Mouse (Mus musculus): ENCODE data around the gene Stx5a. TPM values are rescaled to one million over a fixed set of nuclear protein-coding genes. Genes with fewer than 3 reads are reported as not detected.
"Not testable (repeated sequence)": the region's sequence is repeated elsewhere in the genome, so short reads cannot be mapped to it uniquely, and the experiment has no call there.

Gene Stx5a
- total RNA-seq, 2 experiments from 2014 or later = 69.5 to 78.4 TPM

GRCm38 (mm10) chr19:8711506-8711905, 29.7 kb upstream of the Stx5a start:
- TF ChIP-seq CTCF (conservative IDR thresholded peaks at IDR 0.05) = no peak
- H3K4me3 ChIP-seq = peak overlapping the region; percentile 91
- no peak for DNase-seq (ENCODE audit: low spot score in 2 of 2)
- H3K27ac ChIP-seq = peak overlapping the region; percentile 92

- DNase-seq (ENCODE audit: low spot score in 2 of 2) = no peak
- peak overlapping the region; percentile 92 for H3K27ac ChIP-seq
- TF ChIP-seq CTCF (conservative IDR thresholded peaks at IDR 0.05) = no peak
- peak overlapping the region; percentile 91 for H3K4me3 ChIP-seq
Observed at GRCm38 (mm10) chr19:8711949-8712869, 29.0 kb upstream of the Stx5a start.

DNA sequence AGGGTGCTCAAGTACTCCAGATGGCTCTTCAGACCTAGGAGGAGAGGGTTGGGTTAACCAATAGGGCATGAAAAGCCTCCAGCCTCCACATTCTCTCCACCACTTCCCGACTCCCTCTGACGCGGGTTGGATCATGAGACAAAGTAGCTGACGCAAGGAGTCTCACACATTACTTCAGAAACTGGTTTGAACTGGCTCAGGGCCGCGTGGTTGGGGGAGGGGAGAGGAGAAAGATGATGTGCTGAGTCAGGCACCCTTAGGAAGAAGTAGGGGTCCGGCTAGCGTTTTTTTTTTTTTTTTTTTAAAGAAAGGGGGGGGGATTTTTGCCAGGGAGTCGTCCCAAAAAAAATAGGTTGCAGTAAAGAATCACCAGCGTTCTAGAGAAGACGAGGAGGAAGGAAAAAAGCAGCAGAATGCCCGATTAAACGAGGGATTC, 28.3 kb upstream of the Stx5a start:
- Histone ChIP-seq H3K4me3 (peak overlapping the region; percentile 91), H3K27ac (peak overlapping the region; percentile 92)
- peak; percentile 58 for DNase-seq (ENCODE audit: low spot score in 2 of 2)
- no peak for TF ChIP-seq CTCF (conservative IDR thresholded peaks at IDR 0.05)

GRCm38 (mm10) chr19:8713306-8713996, 27.8 kb upstream of the Stx5a start:
- peak overlapping the region; percentile 91 for H3K4me3 ChIP-seq
- peak overlapping the region; percentile 92 for H3K27ac ChIP-seq
- TF ChIP-seq CTCF (conservative IDR thresholded peaks at IDR 0.05) = peak; percentile 85

DNA sequence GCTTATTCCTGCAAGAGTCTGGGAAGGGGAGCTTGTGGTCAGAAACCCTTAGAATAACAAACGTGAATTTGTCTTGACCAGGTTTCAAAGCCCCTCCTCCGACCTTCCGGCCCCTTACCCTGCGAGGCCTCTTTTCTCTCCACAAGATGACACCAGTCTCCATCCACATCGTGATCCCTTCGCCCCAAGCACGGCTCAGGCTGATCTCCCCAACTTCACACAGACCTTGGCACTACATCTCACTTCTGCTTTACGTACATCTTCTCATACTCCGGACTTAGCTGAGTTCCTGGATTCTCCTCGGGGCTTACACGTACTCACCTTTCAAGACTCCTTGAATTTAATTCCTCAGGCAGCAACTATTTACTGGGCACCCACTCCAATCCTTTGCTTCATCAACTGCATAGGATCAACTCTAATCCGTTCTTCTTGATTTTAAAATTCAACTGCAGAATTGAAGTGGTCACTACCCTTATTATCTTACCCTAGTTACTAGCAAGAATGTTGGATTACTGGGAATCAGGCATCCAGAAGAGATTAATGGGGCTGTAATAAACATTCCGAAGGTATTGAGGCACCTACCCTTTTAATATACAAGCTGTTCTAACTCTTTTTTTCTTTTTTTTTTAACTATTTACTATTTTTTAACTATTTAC, 27.1 kb upstream of the Stx5a start:
- no peak for DNase-seq (ENCODE audit: low spot score in 2 of 2)
- Histone ChIP-seq H3K27ac (peak overlapping the region; percentile 92), H3K4me3 (peak overlapping the region; percentile 91)
- TF ChIP-seq CTCF (conservative IDR thresholded peaks at IDR 0.05) = no peak

More at GRCm38 (mm10) chr19:8713306-8713996, 27.8 kb upstream of the Stx5a start:
- peak; percentile 90 to 95 for DNase-seq (ENCODE audit: low spot score in 2 of 2)

DNA sequence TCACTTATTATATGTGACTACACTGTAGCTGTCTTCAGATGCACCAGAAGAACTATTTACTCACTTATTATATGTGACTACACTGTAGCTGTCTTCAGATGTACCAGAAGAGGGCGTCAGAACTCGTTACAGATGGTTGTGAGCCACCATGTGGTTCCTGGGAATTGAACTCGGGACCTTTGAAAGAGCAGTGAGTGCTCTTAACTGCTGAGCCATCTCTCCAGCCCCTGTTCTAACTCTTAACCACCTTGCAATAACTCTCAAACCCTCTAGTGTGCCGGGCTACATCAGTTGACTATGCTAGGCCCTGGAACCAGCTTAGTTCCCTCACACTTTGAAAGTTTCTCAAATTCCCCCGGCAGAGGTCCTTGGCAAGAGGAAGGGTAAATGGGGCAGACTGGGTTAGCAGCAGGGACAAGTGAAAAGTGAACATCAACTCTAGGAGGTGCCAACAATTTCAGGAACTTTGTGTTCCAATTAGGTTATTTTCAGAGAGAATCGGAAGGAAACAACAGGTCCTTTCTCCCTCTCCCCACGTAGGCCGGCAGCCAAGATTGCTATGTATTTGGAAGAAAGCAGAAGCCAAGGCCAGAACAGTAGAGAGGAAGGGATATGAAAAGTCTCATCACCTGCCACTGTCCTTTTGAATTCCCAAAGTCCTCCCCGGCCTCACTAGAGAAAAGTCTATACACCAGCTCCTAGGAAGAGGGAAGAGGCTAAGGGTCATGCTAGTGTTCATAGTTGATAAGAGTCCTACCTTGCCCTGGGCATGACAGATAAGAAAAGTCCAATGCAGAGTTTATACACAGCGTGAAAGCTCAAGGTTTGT, 26.3 kb upstream of the Stx5a start:
- Histone ChIP-seq H3K27ac (peak overlapping the region; percentile 92; the same call in 1 of the 2 replicates), H3K4me3 (no peak overlapping the region)
- DNase-seq (ENCODE audit: low spot score in 2 of 2) = no peak
- TF ChIP-seq CTCF (conservative IDR thresholded peaks at IDR 0.05) = peak; percentile 52

DNA sequence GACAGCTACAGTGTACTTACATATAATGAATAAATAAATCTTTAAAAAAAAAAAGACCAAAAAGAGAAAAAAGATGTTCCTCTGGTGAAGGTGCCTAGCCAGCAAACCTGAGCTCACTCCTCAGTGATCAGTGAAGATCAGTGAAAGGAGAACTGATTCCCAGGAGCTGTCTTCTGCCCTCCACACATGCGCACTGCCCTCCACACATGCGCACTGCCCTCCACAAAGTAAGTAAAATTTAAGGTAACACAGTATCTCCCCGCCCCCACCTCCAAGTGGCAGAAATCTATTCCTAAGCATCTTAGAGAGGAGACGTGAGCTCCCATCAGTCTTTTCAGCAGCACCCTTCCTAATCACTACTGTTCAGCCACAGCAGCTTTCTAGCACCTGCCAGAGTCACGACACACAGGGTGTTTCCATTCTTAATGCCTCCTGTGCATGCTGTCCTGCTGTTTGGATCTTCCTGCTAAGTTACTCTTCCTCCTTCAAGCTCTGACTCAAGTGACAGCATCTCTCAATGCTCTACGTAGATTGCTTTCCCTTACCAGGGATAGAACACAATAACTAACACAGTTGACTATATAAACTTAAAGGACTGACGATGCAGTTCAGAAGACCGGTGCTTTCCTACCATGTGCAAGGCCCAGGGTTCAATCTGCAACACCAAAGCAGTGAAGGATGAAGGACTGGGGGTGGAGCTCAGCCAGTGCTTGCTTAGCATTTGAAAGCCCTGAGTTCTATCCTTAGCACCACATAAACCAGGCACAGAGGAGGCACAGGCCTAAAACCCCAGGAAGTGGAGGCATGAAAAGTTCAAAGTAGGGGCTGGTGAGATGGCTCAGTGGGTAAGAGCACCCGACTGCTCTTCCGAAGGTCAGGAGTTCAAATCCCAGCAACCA, 25.1 kb upstream of the Stx5a start:
- no peak for DNase-seq (ENCODE audit: low spot score in 2 of 2)
- no peak for TF ChIP-seq CTCF (conservative IDR thresholded peaks at IDR 0.05)

DNA sequence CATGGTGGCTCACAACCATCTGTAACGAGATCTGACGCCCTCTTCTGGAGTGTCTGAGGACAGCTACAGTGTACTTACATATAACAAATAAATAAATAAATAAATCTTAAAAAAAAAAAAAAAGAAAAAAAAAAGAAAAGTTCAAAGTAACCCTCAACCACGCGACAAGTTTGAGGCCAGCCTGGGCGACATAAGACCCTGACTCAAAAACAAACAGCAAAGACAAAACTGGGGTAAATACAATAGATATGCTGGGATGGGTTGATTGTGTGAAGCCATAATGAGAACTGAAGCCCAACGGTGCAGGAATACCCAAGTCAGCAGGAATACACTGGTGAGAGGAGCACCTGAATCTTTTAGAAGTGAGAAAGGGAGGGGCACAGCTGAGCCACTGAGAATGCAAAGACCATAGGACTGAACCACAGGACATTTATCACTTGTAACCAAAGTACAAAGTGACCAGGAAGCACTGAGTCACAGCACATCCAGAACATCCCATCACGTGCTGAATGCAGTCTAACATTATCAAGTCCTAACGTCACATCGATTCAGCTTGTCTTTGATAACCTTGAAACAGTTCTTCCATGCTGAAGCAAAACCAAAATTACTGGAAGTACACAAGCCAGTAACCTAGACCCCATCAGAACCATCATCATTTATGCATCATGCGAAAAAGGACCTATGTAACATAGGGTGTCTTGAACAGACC, 24.3 kb upstream of the Stx5a start:
- Histone ChIP-seq H3K27ac (no peak overlapping the region), H3K4me3 (no peak overlapping the region)
- no peak for DNase-seq (ENCODE audit: low spot score in 2 of 2)
- no peak for TF ChIP-seq CTCF (conservative IDR thresholded peaks at IDR 0.05)

More for the DNA sequence above, 25.1 kb upstream of the Stx5a start:
- Histone ChIP-seq H3K4me3 (no peak overlapping the region), H3K27ac (no peak overlapping the region)

GRCm38 (mm10) chr19:8718357-8718756, 22.9 kb upstream of the Stx5a start:
- DNase-seq (ENCODE audit: low spot score in 2 of 2) = peak in 1 of 2 experiments; percentile 59
- H3K27ac ChIP-seq = no peak overlapping the region
- no peak overlapping the region for H3K4me3 ChIP-seq
- TF ChIP-seq CTCF (conservative IDR thresholded peaks at IDR 0.05) = peak; percentile 91

DNA sequence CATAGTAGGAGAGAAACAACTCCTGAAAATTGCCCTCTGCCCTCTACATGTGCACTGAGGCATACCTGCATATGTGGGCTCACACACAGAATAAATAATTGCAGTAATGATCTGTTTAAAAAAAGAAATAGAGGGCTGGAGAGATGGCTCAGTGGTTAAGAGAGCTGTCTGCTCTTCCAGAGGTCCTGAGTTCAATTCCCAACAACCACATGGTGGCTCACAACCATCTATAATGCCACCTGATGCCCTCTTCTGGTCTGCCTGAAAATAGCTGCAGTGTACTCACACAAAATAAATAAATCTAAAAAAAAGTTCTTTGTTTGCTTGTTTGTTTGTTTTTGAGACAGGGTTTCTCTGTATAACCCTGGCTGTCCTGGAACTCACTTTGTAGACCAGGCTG, 22.2 kb upstream of the Stx5a start:
- not testable (repeated sequence) for DNase-seq (ENCODE audit: low spot score in 2 of 2); H3K4me3 ChIP-seq; H3K27ac ChIP-seq
- TF ChIP-seq CTCF (conservative IDR thresholded peaks at IDR 0.05) = peak; percentile 59
